8 mouse cellular contexts compared by ENCODE assay signal in genomic region chr17:46673850-46674529, GRCm38 (mm10). TPM values are rescaled to one million over a fixed set of nuclear protein-coding genes. Genes with fewer than 3 reads are reported as not detected.
DNase-seq lines count a peak whose midpoint lies in the region; ATAC-seq and TF ChIP-seq lines count a peak whose summit lies in the region.

Gene Rrp36, minus strand, starts transcription at chr17:46674352.

- peak; percentile 83 to 90 for DNase-seq in gastrocnemius, adult 8-10 months (ENCODE audit: low spot score in 2 of 2)
- DNase-seq in hindlimb bud, embryonic 11.5 days (ENCODE audit: extremely low spot score, low read depth, low spot score): peak; percentile 64
- DNase-seq in left cerebral cortex, adult 8-10 months (ENCODE audit: low spot score in 2 of 2): peak; percentile 75 to 86
- peak; percentile 94 to 95 for DNase-seq in right cerebral cortex, postnatal 10 days (ENCODE audit: low spot score in 2 of 2)
- DNase-seq in urinary bladder, postnatal 25 days (ENCODE audit: low spot score): peak; percentile 83

- TF ChIP-seq CTCF in cortical plate, adult 2 months (IDR thresholded peaks at IDR 0.05; ENCODE audit: extremely low read depth, insufficient read depth, low read length): no peak

- peaks cover 82% of the 10 kb centered on the region for H3K36me3 ChIP-seq in megakaryocyte, embryonic 14.5 days (replicated peaks; ENCODE audit: low read length)

- H3K9me3 ChIP-seq in megakaryocyte, embryonic 14.5 days: no peaks in the 10 kb centered on the region

- no peaks in the 10 kb centered on the region for H3K27me3 ChIP-seq in megakaryocyte, embryonic 14.5 days (replicated peaks)

- H3K4me3 ChIP-seq in cortical plate, adult 2 months (ENCODE audit: insufficient read depth, low read length): peak within 1 kb of the TSS; percentile 70
- H3K4me3 ChIP-seq in megakaryocyte, embryonic 14.5 days (replicated peaks): peak within 1 kb of the TSS; percentile 92

- peaks cover 4% of the 10 kb centered on the region for H3K4me1 ChIP-seq in cortical plate, adult 2 months (ENCODE audit: control insufficient read depth, insufficient read depth, low read length)
- peaks cover 66% of the 10 kb centered on the region for H3K4me1 ChIP-seq in megakaryocyte, embryonic 14.5 days

- TF ChIP-seq POLR2A in cortical plate, adult 2 months (IDR thresholded peaks at IDR 0.05; ENCODE audit: extremely low read depth, insufficient read depth, low read length): peak; percentile 85

- no peak within 1 kb of the TSS for H3K27ac ChIP-seq in cortical plate, adult 2 months (ENCODE audit: insufficient read depth, low read length)

- ATAC-seq in activated CD4-positive, CD25-positive, alpha-beta regulatory T cell, adult 4 months: peak; percentile 100

RNA-seq across cellular contexts. Expression of gene Rrp36, which starts in this region (rescaled TPM):
- 10 to 100 TPM; 44.0 to 48.0 TPM for polyA plus RNA-seq in activated CD4-positive, CD25-positive, alpha-beta regulatory T cell, adult 4 months (2017; shearing (Covaris generic))
- polyA plus RNA-seq in cortical plate, adult 2 months (2012; rRNA removed): 28.1 and 29.5 TPM in 2 replicates
- total RNA-seq in gastrocnemius, adult 8-10 months (2022): 10 to 100 TPM in 1 of 4 experiments, 1 to 10 TPM in 3; 8.7 to 10.7 (median 9.2) TPM
- 10 to 100 TPM; 16.6 to 19.3 (median 17.9) TPM for total RNA-seq in left cerebral cortex, adult 8-10 months (2022)
- polyA plus RNA-seq in megakaryocyte, embryonic 14.5 days (2012; ENCODE audit: insufficient read depth, low replicate concordance): 9.4 and 30.6 TPM in 2 replicates
